Mouse (Mus musculus) ES-E14 (cell line): ENCODE measurements at regions not wholly inside any gene's neighbourhood (a gene's known extent, or its start where the extent isn't known, plus 50 kb on each side); places are given as distances from the start of the nearest gene placed in this dataset.

Experiments
- CHD2 ChIP-seq: IDR thresholded peaks from 2 replicates; pipeline ENCODE4 v1.6.1; 2014; ENCODE audit warnings: mild to moderate bottlenecking, low read depth, low read length, inconsistent platforms
- MAFK ChIP-seq: IDR thresholded peaks from 2 replicates; pipeline ENCODE4 v1.6.1; 2014; ENCODE audit warnings: mild to moderate bottlenecking, low read depth, low read length, inconsistent platforms; ENCODE audit not compliant: insufficient read depth
- ZC3H11A ChIP-seq: IDR thresholded peaks from 2 replicates; pipeline ENCODE4 v1.6.1; 2012; ENCODE audit warnings: low read depth, mild to moderate bottlenecking, inconsistent platforms, low read length, borderline replicate concordance
- ZNF384 ChIP-seq: IDR thresholded peaks from 2 replicates; pipeline ENCODE4 v1.6.1; 2012; ENCODE audit warnings: low read depth, low read length, inconsistent platforms

- TF ChIP-seq MAFK (no peak), ZC3H11A (no peak), CHD2 (no peak), ZNF384 (no peak)
Observed at GRCm38 (mm10) chrX:17724990-17725779, 153.1 kb upstream of the Fundc1 start.
